Mouse (Mus musculus) B cell, adult 67 days (primary cell): ENCODE results near the gene Stfa2. TPM values are rescaled to one million over a fixed set of nuclear protein-coding genes. Genes with fewer than 3 reads are reported as not detected.

Experiments
- total RNA-seq, 2 experiments: library from RNA; stranded (reverse); gene quantifications; 4 replicates each; pipeline ENCODE4 v1.2.4; 2023

Stfa2 gene
- total RNA-seq: not detected

GRCm38 (mm10) chr16:36408357-36408756 lies at the start of gene Stfa2:
Gene Stfa2, minus strand, starts transcription at chr16:36408457.

GRCm38 (mm10) chr16:36455342-36455802 lies 47.1 kb upstream of the Stfa2 start, which contains the start of gene Stfa3:
Gene Stfa3, minus strand, starts transcription at chr16:36455392.

GRCm38 (mm10) chr16:36367648-36368047 lies 40.6 kb downstream of the Stfa2 start, which contains the start of gene BC100530:
Gene BC100530, minus strand, starts transcription at chr16:36367748.

Other genes with a start within 250 kb of the Stfa2 start
- not detected for gene Gm5483, start 224.2 kb downstream of the Stfa2 start, total RNA-seq
- gene Gm5416, start 198.1 kb downstream of the Stfa2 start, total RNA-seq: not detected
- gene 2010005H15Rik, start 187.0 kb downstream of the Stfa2 start, total RNA-seq: not detected
- gene Stfa1, start 131.5 kb downstream of the Stfa2 start, total RNA-seq: not detected
- not detected for gene BC117090, start 74.1 kb downstream of the Stfa2 start, total RNA-seq
- gene BC100530, start 40.7 kb downstream of the Stfa2 start, total RNA-seq: not detected
- gene Stfa3, start 46.9 kb upstream of the Stfa2 start, total RNA-seq: not detected
- gene Casr, start 153.7 kb upstream of the Stfa2 start, total RNA-seq: not detected